Mouse (Mus musculus) heart, postnatal 14 days (tissue): ENCODE data around the gene Sema4b. TPM values are rescaled to one million over a fixed set of nuclear protein-coding genes. Genes with fewer than 3 reads are reported as not detected.

Source experiments
- DNase-seq, 2 experiments: peaks; one replicate each; pipeline ENCODE4 v3.0.0; 2021 to 2022
- intact Hi-C: fragments of 180-260 bp; cut with DNase I; formaldehyde crosslinking; loops from one replicate; pipeline ENCODE4 v1.15.1; 2025
- total RNA-seq, 2 experiments: library from RNA; stranded (reverse); gene quantifications; 2 replicates each; pipeline ENCODE4 v1.2.3; 2021

Sema4b gene
- total RNA-seq, 2 experiments from 2014 or later = 12.9 to 13.4 TPM

DNA sequence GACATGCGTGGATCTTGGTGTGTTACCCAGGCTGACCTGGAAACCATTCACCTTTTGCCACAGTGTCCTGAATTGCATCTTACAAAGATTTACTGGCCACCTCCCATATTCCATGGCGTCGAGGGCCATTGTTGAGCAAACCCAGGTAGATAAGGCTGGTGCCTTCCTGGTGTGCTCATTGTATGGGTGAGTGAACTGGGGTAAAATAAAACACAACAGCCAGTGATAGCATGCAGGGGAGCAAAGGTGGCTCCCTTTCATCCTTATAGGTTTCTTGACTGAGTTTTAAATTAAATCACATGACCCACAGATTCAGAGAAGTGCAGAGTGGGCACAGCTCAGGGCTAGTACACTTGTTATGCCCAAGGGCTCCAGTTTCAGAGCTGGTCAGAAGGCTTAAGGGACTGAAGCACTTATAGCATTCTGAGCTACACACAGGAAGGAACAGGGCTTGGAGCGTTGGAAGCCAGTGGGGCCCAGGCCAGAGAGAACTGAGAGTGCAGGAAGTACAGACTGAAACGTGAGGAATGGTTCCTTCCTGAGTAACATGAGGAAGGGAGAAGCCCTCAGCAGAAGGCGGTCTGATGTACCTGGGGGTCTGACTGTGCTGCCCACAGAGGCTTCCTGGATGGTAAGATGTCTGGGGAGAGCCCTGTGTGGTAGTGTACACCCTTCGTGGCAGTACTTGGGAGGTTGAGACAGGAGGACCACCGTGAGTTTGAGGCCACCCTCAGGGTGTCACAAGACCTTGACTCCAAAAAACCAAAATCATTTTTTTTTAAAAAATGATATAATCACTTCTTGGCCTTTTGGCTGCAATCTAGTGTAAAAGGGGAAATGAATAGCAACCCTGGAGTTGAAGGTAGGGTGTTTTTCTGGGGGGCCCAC is 14.3 kb upstream of the Sema4b start:
- DNase-seq = no peak
- intact Hi-C loops = no loop called here

DNA sequence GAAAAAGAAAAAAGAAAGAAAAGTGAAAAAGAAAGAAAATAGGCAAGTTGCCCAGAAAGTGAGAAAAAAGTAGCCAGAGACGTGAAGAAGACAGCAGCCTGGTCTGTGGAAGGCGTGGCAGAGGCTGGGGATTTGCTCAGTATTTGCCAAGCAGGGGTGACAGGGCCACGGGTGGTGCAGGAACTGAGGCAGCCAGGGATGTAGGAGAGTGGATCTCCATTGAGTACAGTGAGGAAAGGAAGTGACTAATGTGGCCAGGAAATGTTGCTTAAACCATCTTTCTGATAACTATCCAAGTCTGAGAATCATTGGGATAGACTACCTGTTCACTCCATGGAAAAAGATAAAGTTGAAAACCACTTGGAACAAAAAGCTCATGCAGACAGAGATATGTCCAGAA is 10.5 kb upstream of the Sema4b start:
- intact Hi-C loops = no loop called here

DNA sequence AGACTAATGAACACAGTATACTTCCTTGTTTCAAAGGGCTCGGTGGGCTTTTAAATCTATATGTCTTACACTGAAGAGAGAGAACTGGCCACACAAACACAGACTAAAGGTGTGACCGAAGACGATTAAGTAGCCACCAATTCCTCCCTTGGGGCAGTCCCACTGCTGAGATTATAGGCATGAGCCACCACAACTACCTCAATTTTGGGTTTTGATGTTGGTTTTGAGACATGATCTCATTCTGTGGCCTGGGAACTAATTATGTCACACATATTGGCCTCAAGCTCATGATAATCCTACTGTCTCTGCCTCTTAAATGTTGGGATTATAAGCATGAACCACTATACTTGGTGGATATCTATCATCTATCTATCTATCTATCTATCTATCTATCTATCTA is 9.2 kb upstream of the Sema4b start:
- DNase-seq = no peak
- intact Hi-C loops = no loop called here

More for the DNA sequence above, 10.5 kb upstream of the Sema4b start:
- no peak for DNase-seq

DNA sequence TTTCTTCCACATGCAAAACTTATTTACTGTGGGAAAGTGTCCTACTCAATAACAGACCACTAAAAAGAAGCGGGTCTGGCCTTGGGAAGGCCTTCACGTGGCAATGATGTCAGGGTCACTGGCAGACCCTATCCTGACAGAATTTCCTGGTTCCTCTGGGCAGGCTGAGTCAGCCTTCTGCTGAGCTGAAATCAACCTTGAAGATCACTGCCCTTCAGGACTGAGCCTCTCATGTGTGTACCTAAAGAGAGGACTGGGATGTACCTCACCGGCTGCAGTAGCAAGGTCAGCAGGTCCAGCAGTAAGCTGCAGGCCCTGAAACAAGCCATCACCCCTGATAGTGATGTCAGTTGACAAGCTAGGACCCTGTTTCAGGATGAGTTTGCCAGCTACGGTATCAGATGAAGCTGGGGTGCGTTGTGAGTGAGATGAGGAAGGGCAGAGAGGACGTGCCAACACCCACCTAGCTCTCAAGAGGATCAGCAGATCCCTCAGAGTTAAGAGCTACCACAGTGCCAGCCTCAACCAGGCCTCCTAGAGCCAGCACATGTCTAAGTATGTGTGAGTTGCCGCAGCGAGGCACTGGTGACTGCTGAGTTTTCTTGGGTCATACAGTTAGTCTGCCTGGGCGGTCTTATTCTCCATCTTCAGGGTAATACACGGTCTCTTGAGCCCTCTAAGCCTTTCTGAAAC is 8.5 kb upstream of the Sema4b start:
- no peak for DNase-seq
- intact Hi-C loops = no loop called here

DNA sequence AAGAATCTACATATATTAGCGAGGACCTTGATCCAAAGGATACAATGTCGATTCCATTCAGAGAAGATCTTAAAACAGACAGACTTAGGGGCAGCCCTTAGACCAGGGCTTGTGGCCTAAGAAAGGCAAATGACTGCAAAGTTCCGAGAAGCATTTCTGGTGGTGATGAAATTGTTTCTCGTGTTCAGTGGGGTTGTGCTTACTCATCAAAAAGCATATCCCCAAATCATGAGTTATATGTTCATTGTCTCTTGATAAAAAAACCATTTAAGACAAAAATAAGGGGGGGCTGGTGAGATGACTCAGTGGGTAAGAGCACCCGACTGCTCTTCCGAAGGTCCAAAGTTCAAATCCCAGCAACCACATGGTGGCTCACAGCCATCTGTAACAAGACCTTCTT is 7.3 kb upstream of the Sema4b start:
- intact Hi-C loops = no loop called here
- no peak for DNase-seq

DNA sequence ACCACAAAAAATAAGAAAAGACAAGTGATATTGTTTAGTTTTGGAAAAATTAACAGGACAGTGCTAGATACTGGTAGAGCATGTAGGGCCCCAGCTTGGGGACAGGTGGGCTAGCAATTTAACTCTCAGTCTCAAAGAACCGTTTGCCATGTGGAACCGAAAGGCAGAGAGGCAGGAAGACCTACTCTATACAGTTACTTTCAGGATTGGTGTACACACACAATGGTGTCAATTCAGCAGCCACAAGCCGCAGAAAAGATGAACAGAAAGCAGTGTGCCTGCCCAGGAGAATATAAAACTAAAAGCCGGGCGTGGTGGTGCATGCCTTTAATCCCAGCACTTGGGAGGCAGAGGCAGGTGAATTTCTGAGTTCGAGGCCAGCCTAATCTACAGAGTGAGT is 6.9 kb upstream of the Sema4b start:
- no peak for DNase-seq

DNA sequence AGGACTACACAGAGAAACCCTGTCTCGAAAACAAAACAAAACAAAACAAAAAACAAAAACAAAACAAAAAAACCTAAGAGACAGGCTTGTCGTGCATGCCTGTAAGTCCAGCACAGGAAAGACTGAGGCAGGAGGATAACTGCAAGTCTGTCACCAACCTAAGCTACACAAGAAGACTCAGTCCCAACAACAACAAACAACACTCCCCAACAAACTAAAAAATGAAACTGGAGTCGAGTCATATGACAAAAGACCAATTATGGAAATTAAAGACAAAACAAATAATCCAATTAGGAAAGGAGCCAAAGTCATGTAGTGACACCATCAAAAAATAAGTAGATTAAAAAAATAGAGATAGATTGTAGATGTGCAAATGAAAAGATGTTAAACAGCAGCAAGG is 6.4 kb upstream of the Sema4b start:
- DNase-seq = no peak
- intact Hi-C loops = no loop called here

More for the DNA sequence above, 6.9 kb upstream of the Sema4b start:
- intact Hi-C loops = no loop called here

DNA sequence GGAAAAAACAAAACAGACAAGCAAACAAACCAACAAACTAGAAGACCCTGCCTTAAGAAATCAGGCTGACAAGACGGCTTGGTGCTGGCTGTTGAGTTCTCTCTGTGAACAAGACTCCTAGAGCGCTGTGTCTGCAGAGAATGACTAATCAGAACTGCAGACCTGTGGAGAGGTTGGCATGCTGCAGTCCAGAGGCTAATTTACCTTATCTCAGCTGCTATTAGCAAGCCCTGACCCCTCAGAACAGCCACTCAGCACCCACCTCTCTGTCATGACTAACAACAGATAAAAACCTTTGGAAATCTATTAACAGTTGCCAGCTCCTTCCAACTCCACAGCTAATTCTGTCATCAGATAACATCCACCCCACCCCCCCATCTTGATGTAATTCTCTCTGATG is 5.6 kb upstream of the Sema4b start:
- DNase-seq = no peak
- intact Hi-C loops = no loop called here

DNA sequence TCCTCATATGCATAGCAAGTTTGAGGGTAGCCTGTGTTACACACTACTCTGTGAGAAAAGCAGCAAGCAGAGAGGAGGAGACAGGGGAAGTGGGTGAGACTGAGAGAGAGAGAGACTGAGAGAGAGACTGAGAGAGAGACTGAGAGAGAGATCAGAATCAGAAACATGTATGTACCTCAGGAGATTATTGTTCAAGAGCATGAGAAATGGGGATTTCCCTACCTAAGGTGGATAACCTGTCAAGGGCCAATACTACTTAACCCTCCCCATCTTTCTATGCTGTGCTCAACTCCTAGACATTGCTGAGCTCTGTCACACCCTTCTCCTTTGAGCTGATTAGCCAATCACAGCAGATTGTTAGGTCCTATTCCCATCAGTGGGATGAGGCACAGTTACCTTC is 4.5 kb upstream of the Sema4b start:
- DNase-seq = no peak
- intact Hi-C loops = no loop called here

DNA sequence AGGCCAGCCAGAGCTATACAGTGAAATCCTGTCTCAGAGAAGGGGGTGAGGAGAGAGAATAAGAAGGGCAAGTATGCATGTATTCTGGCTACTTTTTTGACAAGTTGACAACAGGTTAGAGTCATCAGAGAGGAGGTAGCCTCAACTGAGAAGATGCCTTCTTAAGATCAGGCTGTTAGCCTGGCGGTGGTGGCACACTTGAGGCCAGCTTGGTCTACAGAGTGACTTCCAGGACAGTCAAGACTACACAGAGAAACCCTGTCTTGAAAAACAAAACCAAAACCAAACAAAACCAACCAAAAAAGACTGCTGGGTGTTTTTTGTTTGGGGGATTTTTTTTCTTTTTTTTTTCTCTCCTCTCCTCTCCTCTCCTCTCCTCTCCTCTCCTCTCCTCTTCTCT is 3.2 kb upstream of the Sema4b start:
- intact Hi-C loops = no loop called here
- DNase-seq = no peak

DNA sequence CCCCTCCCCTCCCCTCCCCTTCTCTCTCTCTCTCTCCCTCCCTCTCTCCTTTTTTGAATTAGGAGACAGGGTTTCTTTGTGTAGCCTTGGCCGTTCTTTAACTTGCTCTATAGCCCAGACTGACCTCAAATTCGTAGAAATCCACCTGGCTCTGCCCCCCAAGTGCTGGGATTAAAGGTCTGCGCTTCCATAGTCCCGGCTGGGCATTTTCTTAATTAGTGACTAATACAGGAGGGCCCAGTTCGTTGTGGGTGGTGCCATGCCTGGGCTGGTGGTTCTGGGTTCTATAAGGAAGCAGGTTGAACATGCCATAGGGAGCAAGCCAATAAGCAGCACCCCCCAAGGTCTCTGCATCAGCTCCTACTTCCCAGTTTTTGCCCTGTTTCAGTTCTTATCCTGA is 2.7 kb upstream of the Sema4b start:
- intact Hi-C loops = no loop called here
- no peak for DNase-seq

DNA sequence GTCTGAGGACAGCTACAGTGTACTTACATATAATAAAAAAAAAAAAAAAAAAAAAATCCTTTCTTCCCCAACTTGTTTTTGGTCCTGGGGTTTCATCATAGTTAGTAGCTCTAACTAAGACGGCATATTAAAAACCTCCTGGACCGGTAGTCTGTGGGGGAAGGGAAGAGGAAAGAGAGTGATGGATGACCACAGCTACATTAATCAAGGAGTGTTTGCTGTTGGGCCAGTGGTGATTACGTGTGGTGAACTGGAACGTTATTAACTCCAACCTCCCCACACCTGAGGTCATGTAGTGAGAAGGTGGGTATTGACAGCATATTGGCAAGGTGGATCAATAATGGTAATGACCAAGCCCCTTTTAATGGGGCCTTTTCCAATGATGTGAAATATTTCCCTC is 2.1 kb upstream of the Sema4b start:
- no peak for DNase-seq

DNA sequence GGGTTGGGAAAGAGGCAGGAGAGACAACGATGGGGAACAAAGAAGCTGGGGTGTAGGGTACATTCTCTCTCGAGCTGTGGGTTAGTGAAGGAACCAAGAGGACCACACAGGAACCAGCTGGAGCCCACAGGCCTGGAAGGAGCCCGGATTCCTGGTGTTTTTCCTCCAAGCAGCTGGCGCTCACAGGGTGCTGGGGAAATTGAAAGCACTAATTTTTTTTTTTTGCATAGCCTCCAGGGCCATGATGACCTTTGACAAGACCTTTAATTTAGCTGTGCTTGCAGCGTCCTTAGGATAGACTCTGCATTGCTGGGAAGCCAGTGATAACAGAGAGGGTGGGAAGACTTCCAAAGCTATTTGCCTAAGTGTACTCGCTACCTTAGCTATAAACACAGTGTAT is 1.7 kb upstream of the Sema4b start:
- intact Hi-C loops = no loop called here
- DNase-seq = no peak

More for the DNA sequence above, 2.1 kb upstream of the Sema4b start:
- intact Hi-C loops = no loop called here

DNA sequence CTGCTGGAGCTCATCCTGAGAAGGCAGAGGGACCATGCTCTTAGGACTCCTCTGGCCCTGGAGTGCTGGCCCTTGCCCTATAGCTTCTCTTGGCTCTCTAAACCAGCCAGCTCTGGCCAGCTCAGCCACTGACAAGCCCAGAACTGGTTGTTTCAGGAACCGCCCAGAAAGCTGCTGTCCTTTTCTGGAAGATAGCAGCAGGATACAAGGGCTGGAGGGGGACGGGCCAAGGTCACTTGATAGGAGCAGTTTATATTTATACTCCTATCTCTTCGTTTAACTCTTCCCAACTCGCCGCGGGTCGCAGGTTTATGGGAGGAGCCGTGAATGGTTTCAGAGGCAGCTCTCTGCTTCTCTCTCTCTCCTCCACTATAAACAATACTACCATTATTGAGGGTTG is 620 bp upstream of the Sema4b start:
- intact Hi-C loops = no loop called here
- peak; percentile 54 to 57 for DNase-seq

DNA sequence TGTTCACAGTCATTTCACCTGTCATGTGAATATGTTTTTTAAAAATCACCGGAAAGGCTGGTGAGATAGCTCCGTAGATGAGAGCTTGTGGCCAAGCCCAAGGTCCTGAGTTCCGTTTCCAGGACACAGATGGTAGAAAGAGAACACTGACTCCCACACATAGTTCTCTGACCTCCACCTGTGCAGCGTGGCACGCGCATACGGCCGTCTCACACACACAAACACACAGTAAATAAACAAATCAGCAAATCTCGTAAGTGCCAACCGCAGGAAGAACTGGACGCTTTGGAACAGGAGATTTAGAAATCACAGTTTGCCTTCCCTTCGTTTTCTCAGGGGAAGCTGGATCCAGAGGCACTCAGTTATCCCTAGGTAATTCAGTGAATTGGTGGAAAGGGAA is 860 bp downstream of the Sema4b start:
- no peak for DNase-seq
- intact Hi-C loops = no loop called here

DNA sequence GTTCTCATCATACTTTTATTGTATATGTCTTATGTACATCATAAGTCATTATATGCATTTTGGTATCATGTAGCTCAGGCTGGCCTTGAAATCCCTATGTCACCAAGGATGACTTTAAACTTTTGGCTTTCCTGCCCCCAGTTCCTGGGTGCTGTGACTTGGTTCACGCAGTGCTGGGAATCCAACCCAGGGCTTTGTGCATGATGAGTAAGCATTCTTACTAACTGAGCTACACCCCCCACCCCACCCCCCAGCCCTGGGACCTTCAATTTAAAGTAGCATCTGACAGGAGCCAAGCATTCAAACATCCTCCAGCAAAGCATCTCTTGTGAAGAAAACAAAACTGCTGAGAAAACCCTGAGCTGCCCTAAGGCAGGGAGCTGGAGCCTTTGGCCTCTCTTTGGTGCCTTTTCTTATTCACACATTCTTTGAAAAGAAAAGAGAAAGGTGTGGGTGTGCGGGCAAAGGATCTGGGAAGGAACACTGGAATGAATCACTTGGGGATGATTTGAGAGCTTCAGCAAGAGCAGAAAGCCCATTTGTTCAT is 2.0 kb downstream of the Sema4b start:
- DNase-seq = no peak
- intact Hi-C loops = no loop called here

DNA sequence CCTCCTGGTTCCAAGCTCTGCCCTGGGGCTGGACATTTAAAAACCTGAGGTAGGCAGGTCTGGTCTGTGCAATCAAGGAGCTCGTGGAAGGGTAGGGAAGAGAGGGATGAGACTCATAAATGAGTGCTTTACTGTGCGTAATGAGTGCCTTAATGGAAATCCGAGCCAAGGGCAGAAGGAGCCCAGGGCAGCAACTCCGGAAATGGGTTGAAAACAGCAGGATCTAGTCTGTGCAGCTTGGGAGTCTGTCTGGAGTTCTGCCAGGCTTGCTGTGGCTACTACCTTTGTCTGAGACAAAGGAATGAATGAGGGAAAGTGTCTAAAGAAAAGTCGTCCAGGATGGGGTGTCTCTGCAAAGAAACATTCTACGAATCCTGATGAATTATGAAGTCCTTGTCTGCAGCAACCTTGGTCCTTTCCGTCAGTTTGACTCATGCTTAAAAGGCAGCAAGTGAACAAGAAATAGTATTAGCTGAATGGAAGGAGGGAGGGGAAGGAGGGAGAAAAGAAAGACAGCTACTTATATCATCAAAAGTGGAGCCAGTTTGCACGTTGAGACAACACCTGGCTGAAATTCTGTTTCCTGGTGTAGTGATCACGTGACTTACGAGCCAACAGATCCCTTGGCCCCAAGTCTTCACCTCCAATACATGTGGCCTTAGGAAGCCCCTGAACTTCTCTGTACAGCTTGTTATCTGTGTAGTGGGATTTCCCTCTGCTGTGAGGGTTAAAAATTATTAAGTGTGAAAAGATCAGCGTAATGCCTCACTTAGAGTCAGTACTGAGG is 2.7 kb downstream of the Sema4b start:
- intact Hi-C loops = no loop called here
- no peak for DNase-seq

DNA sequence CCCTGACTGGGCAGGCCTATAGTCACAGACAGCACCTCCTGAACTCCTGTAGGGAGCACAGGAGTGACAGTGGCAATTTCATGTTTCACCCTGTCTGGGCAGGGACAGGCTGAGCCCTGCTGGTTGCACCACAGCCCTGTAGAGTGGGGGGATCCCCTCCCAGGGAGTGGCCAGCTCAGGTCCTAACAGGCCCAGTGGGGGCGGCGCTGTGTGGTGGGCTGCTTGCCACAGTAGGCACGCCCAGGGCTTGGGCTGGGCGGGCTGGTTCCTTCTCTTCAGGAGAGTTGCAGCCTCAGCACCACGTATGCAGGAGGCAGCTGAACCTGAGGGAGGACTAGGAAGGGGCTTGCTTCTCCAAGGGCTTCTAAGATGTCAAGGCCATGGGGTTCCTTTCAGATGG is 4.8 kb downstream of the Sema4b start:
- no peak for DNase-seq
- intact Hi-C loops = no loop called here

DNA sequence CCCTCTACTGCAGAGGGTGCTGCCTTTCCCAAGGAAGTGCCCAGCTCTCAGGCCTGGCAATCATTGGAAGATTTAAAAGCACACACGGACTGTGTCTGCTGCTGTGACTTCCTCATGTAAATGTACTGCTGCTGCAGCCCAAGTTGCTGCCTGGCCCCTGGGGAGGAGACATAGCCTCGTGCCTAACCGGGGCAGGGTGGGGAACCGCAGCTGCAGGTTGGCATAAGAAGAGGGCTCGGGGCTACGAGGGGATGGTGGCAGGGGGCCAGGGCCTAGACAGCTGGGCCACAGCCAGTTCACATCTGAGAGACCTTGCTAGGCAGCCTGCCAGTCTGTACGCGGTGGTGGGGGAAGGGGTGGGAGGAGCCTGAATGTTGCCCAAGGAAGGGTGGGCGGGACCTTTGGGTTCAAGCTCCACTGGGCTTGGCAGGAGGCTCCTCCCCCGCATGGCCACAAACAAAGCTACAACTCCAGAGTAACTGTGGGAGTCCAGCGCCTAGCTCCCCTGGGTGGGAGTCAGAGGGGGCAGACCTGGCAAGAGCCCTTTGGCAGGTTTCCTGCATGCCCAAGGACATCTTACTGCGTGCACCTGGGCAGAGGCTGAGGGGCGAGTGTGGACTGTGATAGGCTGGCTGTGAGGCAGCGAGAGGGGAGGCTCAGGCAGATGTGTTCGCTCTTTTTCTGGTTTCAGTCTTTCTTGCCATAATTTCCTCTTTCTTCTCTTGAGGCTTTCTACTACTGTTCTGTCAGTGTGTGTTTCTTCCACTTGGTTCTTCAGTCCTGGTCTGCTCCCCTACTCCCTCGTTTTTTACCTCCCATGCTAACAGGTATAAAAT is 5.8 kb downstream of the Sema4b start:
- DNase-seq = peak; percentile 75 to 78
- intact Hi-C loops = no loop called here
